Mouse (Mus musculus): ENCODE data around the gene Mapkap1. TPM values are rescaled to one million over a fixed set of nuclear protein-coding genes. Genes with fewer than 3 reads are reported as not detected.

Mapkap1 gene
- 68.1 and 75.8 TPM in 2 replicates for polyA plus RNA-seq (2016; fragmentation: Nextera tagmentation; extraction: Ambion mirVana)

DNA sequence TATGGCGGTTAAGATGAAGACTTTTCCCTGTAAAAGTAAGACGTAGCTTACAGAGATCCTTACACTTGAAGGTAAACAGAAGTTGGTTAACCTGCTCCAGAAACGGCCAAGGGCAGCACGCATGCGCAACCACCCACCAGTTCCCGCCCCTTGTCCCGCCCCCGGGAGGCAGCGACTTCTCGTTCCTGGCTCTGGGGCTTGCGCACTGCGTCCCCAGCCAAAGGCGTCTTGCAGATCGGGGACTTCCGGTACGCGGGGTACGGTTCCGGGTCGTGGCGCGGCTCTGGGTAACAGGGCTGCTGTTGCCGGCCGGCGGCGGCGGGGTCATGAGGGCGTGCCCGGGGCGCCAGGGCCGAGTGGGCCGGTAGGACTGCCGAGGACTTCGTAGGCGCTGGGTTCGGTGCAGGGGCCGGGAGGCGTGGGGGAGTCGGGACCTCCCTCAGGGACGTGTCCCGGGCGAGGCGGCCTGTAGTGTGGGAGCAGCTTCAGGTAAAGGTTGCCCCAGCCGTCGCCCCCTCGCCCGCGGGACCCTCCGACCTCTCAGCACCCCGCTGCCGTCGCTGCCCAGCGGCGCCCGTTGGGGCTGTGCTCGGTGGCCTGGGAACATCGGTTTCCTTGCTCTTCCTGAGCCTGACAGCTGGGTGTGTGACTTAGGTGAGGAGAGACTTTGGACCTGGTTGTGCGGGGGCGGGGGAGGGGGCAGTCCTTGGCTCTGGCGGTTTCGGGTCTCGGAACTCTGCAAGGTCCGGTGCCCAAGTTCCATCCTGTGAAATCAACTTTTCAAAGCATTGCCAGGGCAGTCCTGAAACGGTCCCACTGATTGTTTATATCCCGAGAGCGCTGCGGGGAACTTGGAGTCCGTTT lies at the start of gene Mapkap1:
Gene Mapkap1, plus strand, starts transcription at position 171 of the 864 bp plus-strand sequence.
- Histone ChIP-seq H3K4me1 (peaks cover 12% of the 10 kb centered on the region; the same call in 1 of the 2 replicates), H3K4me3 (peak within 1 kb of the TSS; percentile 98), H3K27ac (peak within 1 kb of the TSS; percentile 92), H3K36me3 (no peaks in the 10 kb centered on the region), H3K9me3 (no peaks in the 10 kb centered on the region), H3K27me3 (ENCODE audit: insufficient read depth, poor library complexity, severe bottlenecking) (no peaks in the 10 kb centered on the region)
- WGBS = under 1% methylated on average over 67 of the region's 68 CpGs
- DNase-seq (ENCODE audit: low spot score) = peak; percentile 99

DNA sequence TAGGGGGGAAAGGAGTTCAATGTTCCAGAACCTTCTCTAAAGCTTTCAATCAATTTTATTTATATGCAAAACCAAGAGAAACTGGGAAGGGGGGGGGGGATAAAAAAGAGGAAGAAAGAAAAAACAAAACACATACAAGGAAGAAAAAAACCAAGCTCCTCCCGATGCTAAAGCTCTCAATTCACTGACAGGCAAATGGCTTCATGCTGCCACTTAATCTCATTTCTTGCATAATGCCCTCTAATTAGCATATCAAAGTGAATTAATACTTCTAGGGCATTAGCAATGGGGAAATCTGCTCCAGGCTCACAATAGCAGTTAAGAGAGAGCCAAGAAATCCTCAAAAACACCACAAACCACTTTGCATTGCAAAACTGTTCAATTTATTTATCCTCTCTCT lies 42.9 kb upstream of the Mapkap1 start:
- no peaks in the 10 kb centered on the region for H3K36me3 ChIP-seq
- 24% methylated on average over 1 of the region's 1 CpGs for WGBS
- no peaks in the 10 kb centered on the region for H3K9me3 ChIP-seq
- no peaks in the 10 kb centered on the region for H3K27me3 ChIP-seq (ENCODE audit: insufficient read depth, poor library complexity, severe bottlenecking)
- no peak for DNase-seq (ENCODE audit: low spot score)
- H3K4me1 ChIP-seq = peaks cover 24% of the 10 kb centered on the region
- no peak overlapping the region for H3K4me3 ChIP-seq
- H3K27ac ChIP-seq = no peak overlapping the region

DNA sequence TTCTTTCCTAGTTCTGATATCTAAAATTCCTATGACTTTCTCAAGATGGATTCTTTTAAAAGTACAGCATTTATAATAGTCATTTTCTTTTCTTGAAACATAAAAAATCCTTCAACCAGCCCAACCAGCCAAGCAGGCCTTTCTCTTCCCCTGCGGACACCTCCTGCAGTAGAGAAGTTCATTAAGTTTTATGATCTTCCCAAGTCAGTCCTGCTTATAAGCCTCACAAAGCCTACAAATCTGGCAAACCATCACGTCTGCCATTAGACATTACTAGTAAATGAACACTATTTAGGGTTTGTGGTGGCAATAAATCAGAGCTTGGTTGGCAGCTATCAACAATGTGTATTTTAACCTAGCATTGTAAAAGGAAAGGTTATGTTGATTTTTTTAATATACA lies 39.5 kb upstream of the Mapkap1 start:
- Histone ChIP-seq H3K4me1 (peaks cover 8% of the 10 kb centered on the region; the same call in 1 of the 2 replicates), H3K4me3 (no peak overlapping the region), H3K9me3 (no peaks in the 10 kb centered on the region), H3K27ac (no peak overlapping the region), H3K27me3 (ENCODE audit: insufficient read depth, poor library complexity, severe bottlenecking) (no peaks in the 10 kb centered on the region), H3K36me3 (no peaks in the 10 kb centered on the region)
- 78% methylated on average over 2 of the region's 2 CpGs for WGBS
- no peak for DNase-seq (ENCODE audit: low spot score)

DNA sequence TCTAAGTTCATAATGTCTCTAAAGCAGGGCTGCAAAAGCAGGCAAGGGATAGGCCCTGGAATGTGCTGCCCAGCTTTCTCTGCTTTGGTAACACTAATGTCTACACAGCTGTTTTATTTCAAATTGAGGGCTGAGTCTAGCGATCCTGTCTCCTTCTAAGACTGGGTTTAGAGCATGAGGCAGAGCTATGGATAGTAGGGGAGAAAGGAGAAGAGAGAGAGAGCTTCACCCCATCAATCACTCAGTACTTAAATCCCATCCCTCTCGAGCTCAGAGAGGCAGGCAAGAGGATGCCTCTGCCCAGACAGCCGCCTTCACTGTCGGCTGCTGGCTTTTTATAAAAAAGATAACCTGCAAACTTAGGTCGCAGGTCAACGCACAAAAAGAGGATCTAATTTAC lies 38.2 kb upstream of the Mapkap1 start:
- H3K36me3 ChIP-seq = no peaks in the 10 kb centered on the region
- WGBS = 18% methylated on average over 6 of the region's 6 CpGs
- H3K4me3 ChIP-seq = peak overlapping the region; percentile 38
- H3K9me3 ChIP-seq = no peaks in the 10 kb centered on the region
- DNase-seq (ENCODE audit: low spot score) = no peak
- H3K27me3 ChIP-seq (ENCODE audit: insufficient read depth, poor library complexity, severe bottlenecking) = no peaks in the 10 kb centered on the region
- peak overlapping the region; percentile 29; the same call in 1 of the 2 replicates for H3K27ac ChIP-seq
- H3K4me1 ChIP-seq = peaks cover 13% of the 10 kb centered on the region

DNA sequence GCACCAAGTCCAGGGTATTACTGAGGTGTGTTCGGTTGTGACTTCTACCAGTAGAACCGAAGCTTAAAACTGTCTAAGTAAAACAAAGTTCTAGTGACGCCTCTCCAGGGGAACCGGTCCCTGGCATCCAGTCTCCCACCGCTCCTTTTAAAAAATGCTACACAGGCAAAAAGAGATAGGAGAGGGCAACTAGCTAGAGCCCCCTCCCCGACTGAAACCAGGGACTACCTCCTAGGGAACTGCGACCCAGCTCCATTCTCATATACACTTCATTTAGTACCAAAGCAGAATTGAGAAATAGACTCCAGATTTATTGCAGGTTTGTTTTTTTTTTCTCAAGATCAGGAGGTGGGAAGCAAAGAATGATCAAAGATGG lies 36.2 kb upstream of the Mapkap1 start:
- DNase-seq (ENCODE audit: low spot score) = no peak
- H3K27ac ChIP-seq = peak overlapping the region; percentile 99
- no peaks in the 10 kb centered on the region for H3K27me3 ChIP-seq (ENCODE audit: insufficient read depth, poor library complexity, severe bottlenecking)
- 2% methylated on average over 7 of the region's 7 CpGs for whole genome bisulfite sequencing
- H3K4me3 ChIP-seq = peak overlapping the region; percentile 93
- H3K4me1 ChIP-seq = peaks cover 20% of the 10 kb centered on the region
- no peaks in the 10 kb centered on the region for H3K9me3 ChIP-seq
- H3K36me3 ChIP-seq = no peaks in the 10 kb centered on the region

DNA sequence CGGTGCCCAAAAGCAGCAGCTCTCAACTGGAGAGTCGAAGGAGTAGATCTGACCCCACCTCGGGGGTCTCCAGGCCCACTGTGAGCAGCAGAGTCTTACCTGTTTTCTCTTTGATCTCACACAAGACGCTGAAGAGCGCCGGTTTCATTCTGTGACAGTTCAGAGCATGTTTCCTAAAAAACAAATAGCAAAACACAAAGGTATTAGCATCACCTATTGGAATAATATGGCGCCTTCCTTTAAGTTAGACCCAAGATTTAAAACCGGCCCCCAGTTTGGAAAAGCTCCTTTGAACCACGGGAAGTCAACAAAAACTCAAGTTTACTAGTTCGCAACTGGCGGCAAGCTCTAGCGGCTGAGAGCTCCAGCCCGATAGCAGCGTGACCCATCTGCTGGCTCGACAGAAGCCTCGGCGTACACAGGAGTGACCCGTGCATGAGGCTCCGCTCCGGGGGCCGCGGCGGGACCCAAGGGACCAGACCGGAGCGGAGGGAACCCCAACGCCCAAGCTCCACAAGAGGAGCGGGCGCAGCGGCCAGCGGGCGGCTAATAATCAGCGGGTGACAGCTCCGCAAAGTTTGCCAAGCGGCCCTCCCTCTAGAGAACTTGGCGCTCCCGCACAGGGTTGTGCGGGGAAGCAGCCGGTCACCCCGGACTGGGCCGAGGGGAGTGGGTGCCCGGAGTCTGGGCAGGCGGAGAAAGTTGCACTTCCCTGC lies 35.7 kb upstream of the Mapkap1 start:
- WGBS = under 1% methylated on average over 42 of the region's 42 CpGs
- peak; percentile 80 for DNase-seq (ENCODE audit: low spot score)
- H3K9me3 ChIP-seq = no peaks in the 10 kb centered on the region
- H3K27me3 ChIP-seq (ENCODE audit: insufficient read depth, poor library complexity, severe bottlenecking) = no peaks in the 10 kb centered on the region
- peak overlapping the region; percentile 99 for H3K27ac ChIP-seq
- no peaks in the 10 kb centered on the region for H3K36me3 ChIP-seq
- H3K4me1 ChIP-seq = peaks cover 20% of the 10 kb centered on the region
- H3K4me3 ChIP-seq = peak overlapping the region; percentile 93

DNA sequence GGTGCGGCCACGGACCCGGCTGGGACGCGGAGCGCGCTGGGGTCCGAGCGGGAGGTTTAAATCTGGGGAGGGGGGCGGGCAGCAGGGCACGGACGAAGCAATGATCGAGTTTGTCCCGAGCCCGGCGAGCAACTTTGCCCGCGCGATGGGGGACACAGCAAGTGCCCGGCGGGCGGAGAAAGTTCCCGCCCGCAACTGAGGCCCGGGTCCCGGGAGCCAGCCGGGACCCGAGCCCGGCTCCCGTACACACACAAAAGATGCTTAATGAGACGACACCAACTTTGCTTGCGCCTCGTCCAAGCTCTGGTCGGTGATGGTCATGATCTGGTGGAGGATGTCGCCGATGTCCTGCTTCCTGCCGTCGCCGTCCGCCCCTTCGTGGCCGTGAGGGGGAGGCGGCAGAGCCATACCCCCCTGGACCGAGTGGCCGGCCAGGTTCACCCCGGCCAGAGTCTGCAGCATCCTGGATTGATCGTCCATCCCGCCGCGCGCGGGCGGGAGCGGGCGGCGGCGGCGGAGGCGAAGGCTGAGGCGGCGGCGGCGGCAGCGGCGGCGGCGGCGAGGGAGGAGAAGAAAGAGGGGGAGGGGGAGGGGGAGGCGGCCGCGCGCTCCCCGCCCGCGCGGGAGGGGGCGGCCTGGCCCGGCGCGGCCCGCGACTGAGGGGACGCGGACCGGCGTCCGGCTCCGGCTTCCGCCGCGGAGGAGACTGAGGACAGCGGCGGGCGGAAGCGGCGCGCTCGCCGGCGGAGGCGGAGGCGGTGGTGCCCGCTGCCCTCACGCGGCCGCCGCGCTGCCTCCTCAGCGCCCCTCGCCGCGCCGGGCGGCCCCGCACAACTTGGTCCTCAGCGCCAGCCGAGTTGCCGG lies 34.9 kb upstream of the Mapkap1 start:
- under 1% methylated on average over 83 of the region's 118 CpGs for WGBS
- Histone ChIP-seq H3K36me3 (no peaks in the 10 kb centered on the region), H3K27me3 (ENCODE audit: insufficient read depth, poor library complexity, severe bottlenecking) (no peaks in the 10 kb centered on the region), H3K4me1 (peaks cover 20% of the 10 kb centered on the region), H3K9me3 (no peaks in the 10 kb centered on the region), H3K4me3 (peak overlapping the region; percentile 93), H3K27ac (peak overlapping the region; percentile 99)
- peak; percentile 85 for DNase-seq (ENCODE audit: low spot score)

DNA sequence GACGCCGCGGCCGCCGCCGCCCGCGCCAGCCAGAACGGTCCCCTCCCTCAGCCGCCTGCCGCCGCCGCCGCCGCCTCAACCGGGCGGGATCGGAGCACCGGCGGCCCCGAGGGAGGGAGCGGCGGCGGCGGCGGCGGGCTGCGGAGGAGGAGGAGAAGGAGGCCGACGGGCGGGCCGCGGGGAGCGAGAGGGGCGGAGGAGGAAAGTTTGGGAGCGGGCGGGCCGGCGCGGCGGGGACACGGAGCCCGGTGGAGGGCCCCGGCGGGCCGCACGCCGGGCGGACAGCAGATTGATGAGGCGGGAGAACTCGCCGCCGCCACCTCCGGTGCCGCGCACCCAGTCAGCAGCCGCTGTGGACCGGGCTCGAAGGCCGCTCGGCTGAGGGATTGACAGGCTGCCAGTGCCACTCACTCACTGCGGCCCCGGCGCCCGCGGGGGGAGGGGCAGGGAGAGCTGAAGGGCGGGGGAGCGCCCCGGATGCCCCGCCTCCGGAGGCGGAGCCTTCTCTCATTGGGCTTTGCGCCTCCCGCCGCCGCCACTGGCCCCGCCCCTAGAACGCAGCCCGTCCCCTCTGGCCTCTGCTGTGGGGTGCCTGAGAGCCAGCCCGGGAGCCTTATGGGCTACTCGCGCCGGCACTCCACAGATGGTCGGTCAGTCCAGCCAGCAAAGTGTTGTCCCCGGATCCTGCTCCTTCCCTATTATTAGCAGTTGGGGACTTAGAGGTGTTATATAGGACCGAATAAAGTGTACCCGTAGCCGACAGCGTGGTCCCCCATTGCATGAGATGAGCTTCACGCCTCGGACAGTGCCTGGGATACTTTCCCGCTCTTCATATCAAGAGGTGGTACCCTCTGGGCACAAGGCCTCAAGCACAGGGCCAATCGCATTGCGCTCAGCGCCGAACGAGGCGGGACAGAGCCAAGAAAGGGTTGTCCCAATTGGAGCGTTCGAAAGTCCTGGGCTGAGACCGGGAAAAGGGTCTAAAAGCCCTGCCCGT lies 34.0 kb upstream of the Mapkap1 start, which contains the start of gene Pbx3:
Gene Pbx3, minus strand, starts transcription at position 838 of the 997 bp plus-strand sequence.
- H3K9me3 ChIP-seq = no peaks in the 10 kb centered on the region
- peaks cover 20% of the 10 kb centered on the region for H3K4me1 ChIP-seq
- H3K36me3 ChIP-seq = no peaks in the 10 kb centered on the region
- H3K4me3 ChIP-seq = peak within 1 kb of the TSS; percentile 93
- peak; percentile 98 for DNase-seq (ENCODE audit: low spot score)
- WGBS = under 1% methylated on average over 76 of the region's 102 CpGs
- peak within 1 kb of the TSS; percentile 99 for H3K27ac ChIP-seq
- H3K27me3 ChIP-seq (ENCODE audit: insufficient read depth, poor library complexity, severe bottlenecking) = no peaks in the 10 kb centered on the region

DNA sequence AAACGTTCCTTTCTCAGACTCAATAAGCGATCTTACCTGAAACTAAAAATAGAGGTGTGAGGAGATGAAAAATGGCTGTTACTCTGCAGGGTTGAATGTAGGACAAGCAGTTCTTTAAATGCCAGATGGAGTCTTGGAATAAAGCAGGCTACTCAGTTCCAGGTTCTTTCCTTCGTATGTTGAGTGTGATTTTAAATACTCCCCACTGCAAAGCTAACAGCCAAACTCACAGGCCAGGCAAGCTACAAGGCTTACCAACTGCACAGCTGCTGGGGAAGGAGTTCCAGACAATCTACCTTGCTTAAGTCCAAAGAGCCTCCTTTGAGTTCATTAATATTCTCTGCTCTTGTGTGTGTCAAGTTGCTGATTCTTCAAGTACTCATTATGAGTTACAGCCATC lies 32.7 kb upstream of the Mapkap1 start:
- WGBS = 35% methylated on average over 3 of the region's 3 CpGs
- no peaks in the 10 kb centered on the region for H3K9me3 ChIP-seq
- H3K4me3 ChIP-seq = no peak overlapping the region
- H3K27me3 ChIP-seq (ENCODE audit: insufficient read depth, poor library complexity, severe bottlenecking) = no peaks in the 10 kb centered on the region
- H3K4me1 ChIP-seq = peaks cover 13% of the 10 kb centered on the region
- no peak for DNase-seq (ENCODE audit: low spot score)
- no peaks in the 10 kb centered on the region for H3K36me3 ChIP-seq
- H3K27ac ChIP-seq = peak overlapping the region; percentile 99; the same call in 1 of the 2 replicates

DNA sequence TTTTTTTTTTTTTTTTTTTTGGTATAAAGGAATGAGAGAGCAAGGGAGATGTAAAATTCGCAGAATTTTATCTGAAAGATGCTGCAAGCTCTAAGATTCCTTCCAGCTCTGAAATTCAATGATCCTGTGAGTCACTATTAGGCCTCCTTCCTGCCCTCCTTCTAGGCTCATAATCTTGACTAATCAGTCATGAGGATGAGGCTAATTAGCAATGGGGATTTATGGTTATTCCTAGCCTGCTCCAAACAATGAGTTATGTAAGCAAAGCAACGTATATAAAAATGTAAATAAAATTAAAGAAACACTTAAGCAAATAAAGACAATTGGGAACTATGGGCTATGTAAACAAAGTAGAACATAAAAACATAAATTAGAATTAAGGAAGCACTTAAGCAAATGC lies 32.2 kb upstream of the Mapkap1 start:
- H3K9me3 ChIP-seq = no peaks in the 10 kb centered on the region
- H3K27me3 ChIP-seq (ENCODE audit: insufficient read depth, poor library complexity, severe bottlenecking) = no peaks in the 10 kb centered on the region
- H3K27ac ChIP-seq = no peak overlapping the region
- H3K4me3 ChIP-seq = no peak overlapping the region
- WGBS = 81% methylated on average over 2 of the region's 2 CpGs
- no peak for DNase-seq (ENCODE audit: low spot score)
- H3K4me1 ChIP-seq = peaks cover 12% of the 10 kb centered on the region
- H3K36me3 ChIP-seq = no peaks in the 10 kb centered on the region

DNA sequence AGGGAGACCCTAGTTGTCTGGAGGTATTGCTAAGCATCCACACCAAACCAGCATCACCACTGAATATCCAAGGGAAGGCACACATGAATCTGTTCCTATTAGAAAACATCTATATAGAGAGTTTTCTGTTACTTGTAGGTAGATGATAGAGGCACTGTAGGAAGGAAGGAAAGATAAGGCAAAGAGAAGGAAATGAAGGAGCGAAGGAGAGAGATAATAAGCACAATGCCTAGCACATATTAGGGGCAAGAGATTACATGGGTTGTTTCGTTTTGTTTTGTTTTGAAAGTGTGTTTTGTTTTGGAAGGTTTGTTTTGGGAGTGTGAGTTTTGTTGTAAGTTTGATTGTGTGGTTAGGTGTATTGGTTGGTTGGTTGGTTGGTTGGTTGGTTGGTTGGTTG lies 27.6 kb upstream of the Mapkap1 start:
- H3K4me1 ChIP-seq = peaks cover 1% of the 10 kb centered on the region; the same call in 1 of the 2 replicates
- 62% methylated on average over 2 of the region's 2 CpGs for WGBS
- H3K27ac ChIP-seq = no peak overlapping the region
- DNase-seq (ENCODE audit: low spot score) = no peak
- H3K36me3 ChIP-seq = no peaks in the 10 kb centered on the region
- H3K9me3 ChIP-seq = no peaks in the 10 kb centered on the region
- H3K4me3 ChIP-seq = no peak overlapping the region
- no peaks in the 10 kb centered on the region for H3K27me3 ChIP-seq (ENCODE audit: insufficient read depth, poor library complexity, severe bottlenecking)
